Mouse (Mus musculus): ENCODE data around the gene Acyp1. TPM values are rescaled to one million over a fixed set of nuclear protein-coding genes. Genes with fewer than 3 reads are reported as not detected.
A peak's percentile ranks its signal among the peaks of the same experiment; 100 is the strongest.

The Acyp1 gene
- polyA plus RNA-seq, 1 experiment from 2014 or later = 27.8 TPM

GRCm38 (mm10) chr12:85263190-85263589 is 25.0 kb downstream of the Acyp1 start:
- no peak for ATAC-seq
- DNase-seq = no peak
- TF ChIP-seq CTCF (IDR thresholded peaks at IDR 0.05; ENCODE audit: low read depth) = no peak
- TF ChIP-seq EP300 (IDR thresholded peaks at IDR 0.05; ENCODE audit: low read depth) = no peak
- Histone ChIP-seq H3K9me3 (ENCODE audit: low read length) (no peaks in the 10 kb centered on the region), H3K36me3 (replicated peaks; ENCODE audit: insufficient read depth, low read length) (no peaks in the 10 kb centered on the region), H3K4me2 (ENCODE audit: low read depth, low read length) (no peak overlapping the region), H3K27me3 (ENCODE audit: insufficient read depth, low read length) (no peaks in the 10 kb centered on the region), H3K9ac (replicated peaks) (no peak overlapping the region), H3K4me3 (ENCODE audit: low read depth, low read length) (no peak overlapping the region), H3K4me1 (ENCODE audit: insufficient read depth) (no peaks in the 10 kb centered on the region), H3K27ac (ENCODE audit: low read depth) (no peak overlapping the region)
- WGBS (ENCODE audit: insufficient replicate concordance) = 71% methylated on average over 5 of the region's 5 CpGs

- no peak overlapping the region for H3K27ac ChIP-seq (ENCODE audit: low read depth)
- no peaks in the 10 kb centered on the region for H3K27me3 ChIP-seq (ENCODE audit: insufficient read depth, low read length)
- 78% methylated on average over 10 of the region's 10 CpGs for WGBS (ENCODE audit: insufficient replicate concordance)
- H3K9ac ChIP-seq (replicated peaks) = no peak overlapping the region
- no peaks in the 10 kb centered on the region for H3K9me3 ChIP-seq (ENCODE audit: low read length)
- no peak overlapping the region for H3K4me3 ChIP-seq (ENCODE audit: low read depth, low read length)
- ATAC-seq (no peak), DNase-seq (no peak)
- TF ChIP-seq CTCF (IDR thresholded peaks at IDR 0.05; ENCODE audit: low read depth) = no peak
- TF ChIP-seq EP300 (IDR thresholded peaks at IDR 0.05; ENCODE audit: low read depth) = no peak
- H3K4me2 ChIP-seq (ENCODE audit: low read depth, low read length) = no peak overlapping the region
- H3K4me1 ChIP-seq (ENCODE audit: insufficient read depth) = no peaks in the 10 kb centered on the region
- H3K36me3 ChIP-seq (replicated peaks; ENCODE audit: insufficient read depth, low read length) = 0 out of 2 replicates have a peak, but pooled peaks cover 2% of the 10 kb centered on the region
Observed at GRCm38 (mm10) chr12:85262489-85262888, 25.7 kb downstream of the Acyp1 start.

- peak overlapping the region; percentile 31 for H3K27ac ChIP-seq (ENCODE audit: low read depth)
- H3K36me3 ChIP-seq (replicated peaks; ENCODE audit: insufficient read depth, low read length) = 0 out of 2 replicates have a peak, but pooled peaks cover 2% of the 10 kb centered on the region
- no peak for DNase-seq
- no peaks in the 10 kb centered on the region for H3K27me3 ChIP-seq (ENCODE audit: insufficient read depth, low read length)
- no peak overlapping the region for H3K4me3 ChIP-seq (ENCODE audit: low read depth, low read length)
- H3K9ac ChIP-seq (replicated peaks) = no peak overlapping the region
- TF ChIP-seq EP300 (IDR thresholded peaks at IDR 0.05; ENCODE audit: low read depth) = peak; percentile 57
- no peak for TF ChIP-seq CTCF (IDR thresholded peaks at IDR 0.05; ENCODE audit: low read depth)
- peak; percentile 70 for ATAC-seq
- H3K9me3 ChIP-seq (ENCODE audit: low read length) = no peaks in the 10 kb centered on the region
- H3K4me1 ChIP-seq (ENCODE audit: insufficient read depth) = no peaks in the 10 kb centered on the region; the same call in 1 of the 2 replicates
- 0 out of 2 replicates have a peak overlapping the region, but pooled peaks have one; percentile 10 for H3K4me2 ChIP-seq (ENCODE audit: low read depth, low read length)
- 34% methylated on average over 7 of the region's 7 CpGs for WGBS (ENCODE audit: insufficient replicate concordance)
Observed at GRCm38 (mm10) chr12:85257008-85257639, 31.1 kb downstream of the Acyp1 start.

- H3K4me3 ChIP-seq (ENCODE audit: low read depth, low read length) = no peak overlapping the region
- H3K27ac ChIP-seq (ENCODE audit: low read depth) = peak overlapping the region; percentile 31; the same call in 1 of the 2 replicates
- no peak overlapping the region for H3K9ac ChIP-seq (replicated peaks)
- WGBS (ENCODE audit: insufficient replicate concordance) = 62% methylated on average over 7 of the region's 7 CpGs
- no peak for DNase-seq
- H3K36me3 ChIP-seq (replicated peaks; ENCODE audit: insufficient read depth, low read length) = 0 out of 2 replicates have a peak, but pooled peaks cover 2% of the 10 kb centered on the region
- no peak for ATAC-seq
- H3K9me3 ChIP-seq (ENCODE audit: low read length) = no peaks in the 10 kb centered on the region
- no peaks in the 10 kb centered on the region; the same call in 1 of the 2 replicates for H3K4me1 ChIP-seq (ENCODE audit: insufficient read depth)
- no peaks in the 10 kb centered on the region for H3K27me3 ChIP-seq (ENCODE audit: insufficient read depth, low read length)
- no peak overlapping the region for H3K4me2 ChIP-seq (ENCODE audit: low read depth, low read length)
- no peak for TF ChIP-seq EP300 (IDR thresholded peaks at IDR 0.05; ENCODE audit: low read depth)
- TF ChIP-seq CTCF (IDR thresholded peaks at IDR 0.05; ENCODE audit: low read depth) = no peak
Observed at GRCm38 (mm10) chr12:85256074-85256751, 32.0 kb downstream of the Acyp1 start.

GRCm38 (mm10) chr12:85252083-85252482 is 36.2 kb downstream of the Acyp1 start:
- Histone ChIP-seq H3K9me3 (ENCODE audit: low read length) (no peaks in the 10 kb centered on the region), H3K27me3 (ENCODE audit: insufficient read depth, low read length) (no peaks in the 10 kb centered on the region), H3K4me1 (ENCODE audit: insufficient read depth) (no peaks in the 10 kb centered on the region; the same call in 1 of the 2 replicates), H3K9ac (replicated peaks) (no peak overlapping the region), H3K27ac (ENCODE audit: low read depth) (no peak overlapping the region), H3K36me3 (replicated peaks; ENCODE audit: insufficient read depth, low read length) (no peaks in the 10 kb centered on the region), H3K4me3 (ENCODE audit: low read depth, low read length) (no peak overlapping the region), H3K4me2 (ENCODE audit: low read depth, low read length) (no peak overlapping the region)
- TF ChIP-seq CTCF (IDR thresholded peaks at IDR 0.05; ENCODE audit: low read depth) (no peak), EP300 (IDR thresholded peaks at IDR 0.05; ENCODE audit: low read depth) (no peak)
- 79% methylated on average over 3 of the region's 3 CpGs for WGBS (ENCODE audit: insufficient replicate concordance)
- no peak for ATAC-seq
- DNase-seq = no peak

- H3K27ac ChIP-seq (ENCODE audit: low read depth) = no peak overlapping the region
- H3K27me3 ChIP-seq (ENCODE audit: insufficient read depth, low read length) = no peaks in the 10 kb centered on the region
- no peak for TF ChIP-seq EP300 (IDR thresholded peaks at IDR 0.05; ENCODE audit: low read depth)
- no peak for TF ChIP-seq CTCF (IDR thresholded peaks at IDR 0.05; ENCODE audit: low read depth)
- H3K4me1 ChIP-seq (ENCODE audit: insufficient read depth) = no peaks in the 10 kb centered on the region
- WGBS (ENCODE audit: insufficient replicate concordance) = 92% methylated on average over 5 of the region's 5 CpGs
- no peak overlapping the region for H3K4me2 ChIP-seq (ENCODE audit: low read depth, low read length)
- no peak for ATAC-seq
- no peaks in the 10 kb centered on the region for H3K9me3 ChIP-seq (ENCODE audit: low read length)
- DNase-seq = no peak
- H3K4me3 ChIP-seq (ENCODE audit: low read depth, low read length) = no peak overlapping the region
- no peak overlapping the region for H3K9ac ChIP-seq (replicated peaks)
- no peaks in the 10 kb centered on the region; the same call in 1 of the 2 replicates for H3K36me3 ChIP-seq (replicated peaks; ENCODE audit: insufficient read depth, low read length)
Observed at GRCm38 (mm10) chr12:85237553-85237952, 50.7 kb downstream of the Acyp1 start.

All from liver, postnatal 0 days (tissue).